Mouse (Mus musculus) hindbrain, embryonic 11.5 days (tissue): ENCODE results near the gene Pax2. TPM values are rescaled to one million over a fixed set of nuclear protein-coding genes. Genes with fewer than 3 reads are reported as not detected.

Experiments used
- ATAC-seq: fragments of 200-750 bp; cut with Nextera tagmentation; 2 replicates; pipeline ENCODE4 v1.8.0; 2017; ENCODE audit warnings: mild to moderate bottlenecking, moderate TSS enrichment, moderate library complexity; ENCODE audit not compliant: low FRiP score
- DNase-seq: peaks from one replicate; pipeline ENCODE4 v3.0.0-alpha.2; 2015; ENCODE audit warnings: low spot score
- H3K27ac ChIP-seq: fragments of 300-500 bp; sonication (generic); 2 replicates; pipeline ENCODE4 v1.5.1; 2014; ENCODE audit warnings: mild to moderate bottlenecking, low read depth, low read length
- H3K27me3 ChIP-seq: fragments of 300-500 bp; sonication (generic); 2 replicates; pipeline ENCODE4 v1.6.1; 2014; ENCODE audit warnings: mild to moderate bottlenecking, low read length, moderate library complexity, mixed read lengths; ENCODE audit not compliant: control insufficient read depth, insufficient read depth
- H3K36me3 ChIP-seq: fragments of 300-500 bp; sonication (generic); 2 replicates; pipeline ENCODE4 v1.6.1; 2014; ENCODE audit warnings: mild to moderate bottlenecking, low read length, moderate library complexity, mixed read lengths; ENCODE audit not compliant: control insufficient read depth, insufficient read depth
- H3K4me1 ChIP-seq: fragments of 300-500 bp; sonication (generic); replicated peaks from 2 replicates; pipeline ENCODE4 v1.6.1; 2014; ENCODE audit warnings: low read length, mixed read lengths; ENCODE audit not compliant: control insufficient read depth, insufficient read depth
- H3K4me2 ChIP-seq: fragments of 300-500 bp; sonication (generic); replicated peaks from 2 replicates; pipeline ENCODE4 v1.6.1; 2014; ENCODE audit warnings: mild to moderate bottlenecking, low read depth, low read length
- H3K4me3 ChIP-seq: fragments of 300-500 bp; sonication (generic); 2 replicates; pipeline ENCODE4 v1.5.1; 2014; ENCODE audit warnings: low read depth, low read length
- H3K9ac ChIP-seq: fragments of 300-500 bp; sonication (generic); 2 replicates; pipeline ENCODE4 v1.6.1; 2014; ENCODE audit warnings: low read depth, low read length
- H3K9me3 ChIP-seq: fragments of 300-500 bp; sonication (generic); 2 replicates; pipeline ENCODE4 v1.6.1; 2016; ENCODE audit warnings: low read length; ENCODE audit not compliant: control insufficient read depth
- WGBS: fragments of 180-500 bp; shearing (Covaris S2); extraction: QIAGEN DNeasy Blood & Tissue Kit; methylation state at CpG from one replicate; pipeline ENCODE4 v1.1.7; 2014; 5-methylcytosine and 5-hydroxymethylcytosine counted together
- polyA plus RNA-seq: library from polyadenylated mRNA; unstranded; fragments of >200 nt; fragmentation: Nextera tagmentation; extraction: Ambion mirVana; gene quantifications from 2 replicates; pipeline ENCODE4 v1.2.1, GENCODE M21; 2014

Pax2 gene
- polyA plus RNA-seq = 9.3 and 11.1 TPM in 2 replicates

- under 1% methylated on average over 52 of the region's 52 CpGs for WGBS
Observed at GRCm38 (mm10) chr19:44755693-44756420, at the start of gene Pax2. TSS of gene Pax2 (plus strand) at chr19:44756045.

GRCm38 (mm10) chr19:44708885-44709284 is 47.0 kb upstream of the Pax2 start:
- no peak for DNase-seq
- 77% methylated on average over 3 of the region's 3 CpGs for WGBS
- Histone ChIP-seq H3K27me3 (peaks cover 10% of the 10 kb centered on the region), H3K27ac (no peak overlapping the region), H3K4me2 (no peak overlapping the region), H3K36me3 (no peaks in the 10 kb centered on the region), H3K9me3 (no peaks in the 10 kb centered on the region), H3K4me1 (no peaks in the 10 kb centered on the region), H3K4me3 (no peak overlapping the region), H3K9ac (no peak overlapping the region)
- no peak for ATAC-seq

More at GRCm38 (mm10) chr19:44755693-44756420, at the start of gene Pax2:
- Histone ChIP-seq H3K4me3 (peak within 1 kb of the TSS; percentile 48), H3K4me2 (peak within 1 kb of the TSS; percentile 89), H3K9me3 (no peaks in the 10 kb centered on the region), H3K36me3 (no peaks in the 10 kb centered on the region), H3K9ac (peak within 1 kb of the TSS; percentile 60), H3K27me3 (peaks cover 88% of the 10 kb centered on the region), H3K27ac (peak within 1 kb of the TSS; percentile 89), H3K4me1 (peaks cover 23% of the 10 kb centered on the region)
- ATAC-seq (peak; percentile 73), DNase-seq (peak; percentile 73)

- Histone ChIP-seq H3K4me1 (peaks cover 13% of the 10 kb centered on the region), H3K4me3 (no peak overlapping the region), H3K4me2 (no peak overlapping the region), H3K9ac (no peak overlapping the region), H3K9me3 (no peaks in the 10 kb centered on the region), H3K27ac (peak overlapping the region; percentile 66), H3K36me3 (no peaks in the 10 kb centered on the region), H3K27me3 (peaks cover 51% of the 10 kb centered on the region)
- WGBS = 52% methylated on average over 22 of the region's 22 CpGs
- DNase-seq (peak; percentile 58), ATAC-seq (peak; percentile 71)
Observed at GRCm38 (mm10) chr19:44716731-44717600, 38.9 kb upstream of the Pax2 start.

GRCm38 (mm10) chr19:44719292-44720193 is 36.3 kb upstream of the Pax2 start:
- Histone ChIP-seq H3K36me3 (no peaks in the 10 kb centered on the region), H3K9ac (0 out of 2 replicates have a peak overlapping the region, but pooled peaks have one; percentile 7), H3K9me3 (no peaks in the 10 kb centered on the region), H3K4me1 (peaks cover 13% of the 10 kb centered on the region), H3K27me3 (peaks cover 68% of the 10 kb centered on the region), H3K27ac (peak overlapping the region; percentile 70), H3K4me2 (peak overlapping the region; percentile 68), H3K4me3 (peak overlapping the region; percentile 28)
- ATAC-seq (peak; percentile 48), DNase-seq (peak; percentile 63)
- under 1% methylated on average over 30 of the region's 30 CpGs for WGBS

- Histone ChIP-seq H3K9ac (0 out of 2 replicates have a peak overlapping the region, but pooled peaks have one; percentile 7), H3K27ac (peak overlapping the region; percentile 55), H3K4me2 (peak overlapping the region; percentile 68), H3K27me3 (peaks cover 70% of the 10 kb centered on the region), H3K36me3 (no peaks in the 10 kb centered on the region), H3K4me1 (peaks cover 13% of the 10 kb centered on the region), H3K9me3 (no peaks in the 10 kb centered on the region), H3K4me3 (peak overlapping the region; percentile 28)
- ATAC-seq = peak; percentile 33
- DNase-seq = peak; percentile 74
- WGBS = 1% methylated on average over 28 of the region's 29 CpGs
Observed at GRCm38 (mm10) chr19:44720194-44720521, 35.7 kb upstream of the Pax2 start.

GRCm38 (mm10) chr19:44723611-44724440 is 32.0 kb upstream of the Pax2 start:
- no peaks in the 10 kb centered on the region for H3K36me3 ChIP-seq
- peak overlapping the region; percentile 38 for H3K4me2 ChIP-seq
- peaks cover 13% of the 10 kb centered on the region for H3K4me1 ChIP-seq
- peaks cover 74% of the 10 kb centered on the region for H3K27me3 ChIP-seq
- WGBS = under 1% methylated on average over 36 of the region's 36 CpGs
- peak overlapping the region; percentile 24 for H3K27ac ChIP-seq
- no peak for ATAC-seq
- H3K9ac ChIP-seq = no peak overlapping the region
- H3K4me3 ChIP-seq = peak overlapping the region; percentile 26
- DNase-seq = peak; percentile 53
- H3K9me3 ChIP-seq = no peaks in the 10 kb centered on the region

GRCm38 (mm10) chr19:44725951-44726791 is 29.7 kb upstream of the Pax2 start:
- Histone ChIP-seq H3K27me3 (peaks cover 63% of the 10 kb centered on the region), H3K4me3 (peak overlapping the region; percentile 46), H3K9me3 (no peaks in the 10 kb centered on the region), H3K4me1 (no peaks in the 10 kb centered on the region; the same call in 1 of the 2 replicates), H3K4me2 (peak overlapping the region; percentile 84), H3K9ac (peak overlapping the region; percentile 85), H3K36me3 (no peaks in the 10 kb centered on the region), H3K27ac (0 out of 2 replicates have a peak overlapping the region, but pooled peaks have one; percentile 62)
- ATAC-seq (peak; percentile 65; the same call in 1 of the 2 replicates), DNase-seq (peak; percentile 74)
- WGBS = under 1% methylated on average over 53 of the region's 55 CpGs
